ENCODE assay signal across 8 mouse cellular contexts in the genomic region with DNA sequence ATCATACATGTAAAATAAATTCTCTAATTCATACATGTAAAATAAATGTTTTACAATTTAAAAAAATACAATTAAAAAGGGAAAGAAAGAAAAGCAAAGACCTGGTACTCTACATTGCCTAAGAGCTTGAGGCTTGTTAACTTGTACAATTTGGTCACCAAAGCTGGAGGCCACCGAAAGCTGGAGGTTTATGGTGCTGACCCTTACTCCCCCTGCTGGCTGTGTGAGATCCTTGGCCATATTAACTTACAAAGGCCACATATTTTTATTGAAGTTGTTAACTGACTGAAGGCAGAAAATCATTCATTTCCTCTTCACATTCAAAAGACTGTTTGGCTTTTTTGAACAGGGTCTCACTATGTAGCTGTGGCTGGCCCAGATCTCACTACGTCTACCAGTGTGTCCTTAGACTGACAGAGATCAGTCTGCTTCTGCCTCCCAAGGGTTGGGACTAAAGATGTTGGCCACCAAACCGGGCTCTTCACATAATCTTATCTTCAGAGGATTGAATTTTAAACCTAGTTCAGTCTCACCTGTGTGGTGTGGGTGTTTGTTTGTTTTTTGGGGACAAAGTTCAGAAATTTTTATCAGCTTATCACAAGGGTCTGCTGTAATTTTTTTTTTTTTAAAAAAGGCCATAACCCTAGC. TPM values are rescaled to one million over a fixed set of nuclear protein-coding genes. Genes with fewer than 3 reads are reported as not detected.
DNase-seq lines count a peak whose midpoint lies in the region; ATAC-seq lines count a peak whose summit lies in the region.

No protein-coding gene starts in this region.

- intact Hi-C loops in gastrocnemius, postnatal 36 days (cut with DNase I) = no loop called here

- no peak overlapping the region for H3K4me3 ChIP-seq in hindbrain, embryonic 11.5 days (ENCODE audit: low read depth, low read length)
- H3K4me3 ChIP-seq in hindbrain, embryonic 10.5 days = no peak overlapping the region
- H3K4me3 ChIP-seq in embryonic facial prominence, embryonic 10.5 days = no peak overlapping the region
- no peak overlapping the region for H3K4me3 ChIP-seq in liver, embryonic 15.5 days (replicated peaks)

- DNase-seq in hindbrain, embryonic 11.5 days (ENCODE audit: low spot score) = peak; percentile 68
- no peak for DNase-seq in hindbrain, embryonic 10.5 days (ENCODE audit: low spot score)
- DNase-seq in ES-CJ7 (ENCODE audit: low read depth, low spot score) = peak; percentile 33
- DNase-seq in embryonic facial prominence, embryonic 10.5 days (ENCODE audit: low spot score) = peak; percentile 54
- no peak for DNase-seq in gastrocnemius, postnatal 36 days
- no peak for DNase-seq in cerebellum, postnatal 36 days
- no peak for DNase-seq in gastrocnemius, adult 8-10 months (ENCODE audit: low spot score in 2 of 2)

- WGBS in hindbrain, embryonic 11.5 days = 78% methylated on average over 3 of the region's 3 CpGs
- 76% methylated on average over 3 of the region's 3 CpGs for WGBS in hindbrain, embryonic 10.5 days
- 75% methylated on average over 3 of the region's 3 CpGs for WGBS in embryonic facial prominence, embryonic 10.5 days
- WGBS in liver, embryonic 15.5 days (ENCODE audit: insufficient replicate concordance) = 31% methylated on average over 3 of the region's 3 CpGs

- no peak overlapping the region for H3K27ac ChIP-seq in hindbrain, embryonic 11.5 days (ENCODE audit: low read depth, low read length)
- H3K27ac ChIP-seq in hindbrain, embryonic 10.5 days = no peak overlapping the region
- no peak overlapping the region for H3K27ac ChIP-seq in embryonic facial prominence, embryonic 10.5 days (replicated peaks)
- peak overlapping the region; percentile 77 for H3K27ac ChIP-seq in liver, embryonic 15.5 days (replicated peaks)

- H3K9ac ChIP-seq in hindbrain, embryonic 11.5 days (ENCODE audit: low read depth, low read length) = no peak overlapping the region
- H3K9ac ChIP-seq in liver, embryonic 15.5 days = no peak overlapping the region

- no peaks in the 10 kb centered on the region for H3K9me3 ChIP-seq in hindbrain, embryonic 11.5 days (ENCODE audit: control insufficient read depth, low read length)
- no peaks in the 10 kb centered on the region for H3K9me3 ChIP-seq in hindbrain, embryonic 10.5 days
- no peaks in the 10 kb centered on the region for H3K9me3 ChIP-seq in embryonic facial prominence, embryonic 10.5 days
- H3K9me3 ChIP-seq in liver, embryonic 15.5 days (replicated peaks) = no peaks in the 10 kb centered on the region

- H3K4me2 ChIP-seq in hindbrain, embryonic 11.5 days (replicated peaks; ENCODE audit: low read depth, low read length) = no peak overlapping the region
- H3K4me2 ChIP-seq in liver, embryonic 15.5 days = peak overlapping the region; percentile 27; the same call in 1 of the 2 replicates

- H3K27me3 ChIP-seq in hindbrain, embryonic 11.5 days (ENCODE audit: control insufficient read depth, insufficient read depth, low read length) = no peaks in the 10 kb centered on the region
- no peaks in the 10 kb centered on the region for H3K27me3 ChIP-seq in hindbrain, embryonic 10.5 days (ENCODE audit: insufficient read depth, poor library complexity, severe bottlenecking)
- no peaks in the 10 kb centered on the region for H3K27me3 ChIP-seq in embryonic facial prominence, embryonic 10.5 days (replicated peaks; ENCODE audit: low read depth, poor library complexity, severe bottlenecking)
- H3K27me3 ChIP-seq in liver, embryonic 15.5 days = no peaks in the 10 kb centered on the region

- no peak for ATAC-seq in hindbrain, embryonic 11.5 days (ENCODE audit: low FRiP score)
- peak; percentile 37; the same call in 1 of the 2 replicates for ATAC-seq in liver, embryonic 15.5 days (ENCODE audit: insufficient read depth)

- no peaks in the 10 kb centered on the region for H3K36me3 ChIP-seq in hindbrain, embryonic 11.5 days (ENCODE audit: control insufficient read depth, insufficient read depth, low read length)
- H3K36me3 ChIP-seq in hindbrain, embryonic 10.5 days = peaks cover 21% of the 10 kb centered on the region; the same call in 1 of the 2 replicates
- H3K36me3 ChIP-seq in embryonic facial prominence, embryonic 10.5 days (replicated peaks) = peaks cover 5% of the 10 kb centered on the region
- H3K36me3 ChIP-seq in liver, embryonic 15.5 days (replicated peaks) = peaks cover 53% of the 10 kb centered on the region

- no peaks in the 10 kb centered on the region for H3K4me1 ChIP-seq in hindbrain, embryonic 11.5 days (replicated peaks; ENCODE audit: control insufficient read depth, insufficient read depth, low read length)
- 0 out of 2 replicates have a peak, but pooled peaks cover 7% of the 10 kb centered on the region for H3K4me1 ChIP-seq in hindbrain, embryonic 10.5 days (replicated peaks)
- H3K4me1 ChIP-seq in embryonic facial prominence, embryonic 10.5 days = peaks cover 17% of the 10 kb centered on the region
- peaks cover 74% of the 10 kb centered on the region for H3K4me1 ChIP-seq in liver, embryonic 15.5 days (replicated peaks)

RNA-seq across cellular contexts. Expression of a gene that starts 8.4 kb away (rescaled TPM):
- 310 and 313 TPM in 2 replicates for polyA plus RNA-seq in hindbrain, embryonic 11.5 days (2014; fragmentation: Nextera tagmentation; extraction: Ambion mirVana)
- polyA plus RNA-seq in hindbrain, embryonic 10.5 days (2016; fragmentation: Nextera tagmentation; extraction: Ambion mirVana) = 288 and 299 TPM in 2 replicates
- 281 and 285 TPM in 2 replicates for polyA plus RNA-seq in embryonic facial prominence, embryonic 10.5 days (2016; fragmentation: Nextera tagmentation; extraction: Ambion mirVana)
- polyA plus RNA-seq in liver, embryonic 15.5 days (2015; fragmentation: Nextera tagmentation; extraction: Ambion mirVana) = 196 and 203 TPM in 2 replicates
- 10 to 100 TPM; 33.4 to 34.6 TPM for total RNA-seq in gastrocnemius, postnatal 36 days (2021)
- total RNA-seq in gastrocnemius, adult 8-10 months (2022) = 10 to 100 TPM; 34.7 to 39.4 (median 35.6) TPM

RNA-seq across cellular contexts. Expression of a gene that starts 22.7 kb away (rescaled TPM):
- polyA plus RNA-seq in hindbrain, embryonic 11.5 days (2014; fragmentation: Nextera tagmentation; extraction: Ambion mirVana) = 4.7 and 5.0 TPM in 2 replicates
- polyA plus RNA-seq in hindbrain, embryonic 10.5 days (2016; fragmentation: Nextera tagmentation; extraction: Ambion mirVana) = 7.3 and 8.5 TPM in 2 replicates
- 4.7 and 5.9 TPM in 2 replicates for polyA plus RNA-seq in embryonic facial prominence, embryonic 10.5 days (2016; fragmentation: Nextera tagmentation; extraction: Ambion mirVana)
- 207 and 217 TPM in 2 replicates for polyA plus RNA-seq in liver, embryonic 15.5 days (2015; fragmentation: Nextera tagmentation; extraction: Ambion mirVana)
- not detected for total RNA-seq in gastrocnemius, postnatal 36 days (2021)
- not detected for total RNA-seq in gastrocnemius, adult 8-10 months (2022)

RNA-seq across cellular contexts. Expression of a gene that starts 29.5 kb away (rescaled TPM):
- polyA plus RNA-seq in hindbrain, embryonic 11.5 days (2014; fragmentation: Nextera tagmentation; extraction: Ambion mirVana) = 0.11 and 0.34 TPM in 2 replicates
- polyA plus RNA-seq in hindbrain, embryonic 10.5 days (2016; fragmentation: Nextera tagmentation; extraction: Ambion mirVana) = 0.31 and 0.36 TPM in 2 replicates
- 0.16 and 0.29 TPM in 2 replicates for polyA plus RNA-seq in embryonic facial prominence, embryonic 10.5 days (2016; fragmentation: Nextera tagmentation; extraction: Ambion mirVana)
- polyA plus RNA-seq in liver, embryonic 15.5 days (2015; fragmentation: Nextera tagmentation; extraction: Ambion mirVana) = 0.86 and 1.0 TPM in 2 replicates
- not detected for total RNA-seq in gastrocnemius, postnatal 36 days (2021)
- not detected for total RNA-seq in gastrocnemius, adult 8-10 months (2022)

RNA-seq across cellular contexts. Expression of a gene that starts 40.7 kb away (rescaled TPM):
- 1,309 and 1,311 TPM in 2 replicates for polyA plus RNA-seq in hindbrain, embryonic 11.5 days (2014; fragmentation: Nextera tagmentation; extraction: Ambion mirVana)
- polyA plus RNA-seq in hindbrain, embryonic 10.5 days (2016; fragmentation: Nextera tagmentation; extraction: Ambion mirVana) = 1,344 and 1,669 TPM in 2 replicates
- polyA plus RNA-seq in embryonic facial prominence, embryonic 10.5 days (2016; fragmentation: Nextera tagmentation; extraction: Ambion mirVana) = 1,897 and 1,928 TPM in 2 replicates
- polyA plus RNA-seq in liver, embryonic 15.5 days (2015; fragmentation: Nextera tagmentation; extraction: Ambion mirVana) = 193 and 220 TPM in 2 replicates
- 100 to 1,000 TPM in 1 of 2 experiments, 10 to 100 TPM in 1; 80.3 to 101 TPM for total RNA-seq in gastrocnemius, postnatal 36 days (2021)
- 100 to 1,000 TPM in 1 of 4 experiments, 10 to 100 TPM in 3; 82.7 to 111 (median 89.3) TPM for total RNA-seq in gastrocnemius, adult 8-10 months (2022)

RNA-seq across cellular contexts. Expression of a gene that starts 41.3 kb away (rescaled TPM):
- polyA plus RNA-seq in hindbrain, embryonic 11.5 days (2014; fragmentation: Nextera tagmentation; extraction: Ambion mirVana) = 185 and 204 TPM in 2 replicates
- 157 and 186 TPM in 2 replicates for polyA plus RNA-seq in hindbrain, embryonic 10.5 days (2016; fragmentation: Nextera tagmentation; extraction: Ambion mirVana)
- polyA plus RNA-seq in embryonic facial prominence, embryonic 10.5 days (2016; fragmentation: Nextera tagmentation; extraction: Ambion mirVana) = 202 and 206 TPM in 2 replicates
- 44.5 and 49.2 TPM in 2 replicates for polyA plus RNA-seq in liver, embryonic 15.5 days (2015; fragmentation: Nextera tagmentation; extraction: Ambion mirVana)
- 10 to 100 TPM; 26.4 to 26.6 TPM for total RNA-seq in gastrocnemius, postnatal 36 days (2021)
- total RNA-seq in gastrocnemius, adult 8-10 months (2022) = 10 to 100 TPM; 25.0 to 34.2 (median 28.9) TPM

Comparison
In these comparisons a context has a peak if more than half of its experiments do, and no peak if none do; other contexts are left out.
1. DNase-seq: peak in hindbrain, embryonic 11.5 days (single experiment), ES-CJ7 (single experiment) and embryonic facial prominence, embryonic 10.5 days (single experiment); none in hindbrain, embryonic 10.5 days (single experiment), gastrocnemius, postnatal 36 days (0 of 2), cerebellum, postnatal 36 days (0 of 2) and gastrocnemius, adult 8-10 months (0 of 2).
2. RNA of a gene that starts 22.7 kb away (polyA plus RNA-seq): 207 to 217 TPM in liver, embryonic 15.5 days; 7.3 to 8.5 TPM in hindbrain, embryonic 10.5 days, 4.7 to 5.9 TPM in embryonic facial prominence, embryonic 10.5 days and 4.7 to 5.0 TPM in hindbrain, embryonic 11.5 days; every median in the first group is over 10 times any median in the second.